Mouse (Mus musculus) embryo, embryonic 10.5 days (tissue): Measurements from ENCODE around the gene Lrrc61.
"Not testable (repeated sequence)": the region's sequence is repeated elsewhere in the genome, so short reads cannot be mapped to it uniquely, and the experiment has no call there.

Experiments
- DNase-seq: peaks from one replicate; pipeline ENCODE4 v3.0.0-alpha.2; 2015; ENCODE audit warnings: low spot score

Lrrc61 gene

DNA sequence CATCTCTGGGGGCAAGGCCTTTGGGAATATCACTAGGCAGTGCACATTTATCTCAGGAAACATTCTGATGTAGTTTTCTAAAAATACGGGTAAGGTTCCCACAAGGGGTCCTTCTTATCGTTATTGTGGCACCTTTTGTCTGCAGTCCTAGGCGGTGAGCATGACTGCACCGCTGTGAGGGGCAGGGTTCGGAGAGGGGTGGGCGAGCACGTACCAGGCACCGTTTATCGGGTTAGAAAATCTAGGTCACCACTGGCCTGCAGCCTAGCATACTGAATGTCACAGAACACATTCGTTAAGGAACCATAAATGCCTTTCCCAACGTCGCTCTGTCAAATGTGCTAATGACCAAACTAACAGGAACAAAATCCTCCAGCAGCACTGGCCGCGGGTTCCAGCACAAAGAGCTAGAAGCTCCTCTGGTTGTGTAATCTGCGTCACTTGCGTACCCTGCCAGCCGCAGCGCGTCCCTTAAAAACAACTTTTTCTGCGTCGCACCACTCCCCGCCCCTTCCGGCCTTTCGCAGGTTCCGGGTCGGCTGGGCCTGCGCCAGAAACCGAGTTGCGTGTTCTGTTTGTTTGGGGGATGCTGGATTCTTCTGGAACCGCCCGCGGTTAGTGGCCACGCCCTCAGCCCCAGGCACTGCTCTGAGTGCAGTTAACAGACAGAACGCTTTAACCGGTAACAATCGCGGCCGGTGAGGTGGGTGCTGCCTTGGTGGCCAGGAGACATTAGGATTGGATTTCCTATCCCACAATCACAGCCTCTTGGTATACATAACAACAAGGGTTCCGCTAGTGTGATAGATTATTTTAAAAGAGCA is at the start of gene Lrrc61:
Gene Lrrc61, plus strand, starts transcription at position 517 of the 824 bp plus-strand sequence.
- peak; percentile 95 for DNase-seq

DNA sequence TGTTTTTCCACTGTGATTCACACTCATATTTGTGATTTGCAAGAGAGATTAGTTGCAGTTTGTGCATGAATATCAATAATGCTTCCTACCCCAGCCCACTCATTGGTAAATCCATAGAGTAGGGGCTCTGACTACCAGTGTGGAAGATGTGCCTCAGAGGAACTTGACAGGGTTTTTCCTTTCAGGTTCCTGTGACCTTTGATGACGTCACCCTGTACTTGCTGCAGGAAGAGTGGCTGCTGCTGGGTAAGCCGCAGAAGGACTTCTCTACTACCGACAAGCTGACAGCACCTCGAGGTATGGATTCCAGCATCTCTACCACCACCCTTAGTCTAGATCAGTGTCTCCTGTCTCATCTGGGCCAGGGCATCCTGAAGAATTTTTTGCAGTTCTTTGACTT is 46.5 kb upstream of the Lrrc61 start:
- no peak for DNase-seq

DNA sequence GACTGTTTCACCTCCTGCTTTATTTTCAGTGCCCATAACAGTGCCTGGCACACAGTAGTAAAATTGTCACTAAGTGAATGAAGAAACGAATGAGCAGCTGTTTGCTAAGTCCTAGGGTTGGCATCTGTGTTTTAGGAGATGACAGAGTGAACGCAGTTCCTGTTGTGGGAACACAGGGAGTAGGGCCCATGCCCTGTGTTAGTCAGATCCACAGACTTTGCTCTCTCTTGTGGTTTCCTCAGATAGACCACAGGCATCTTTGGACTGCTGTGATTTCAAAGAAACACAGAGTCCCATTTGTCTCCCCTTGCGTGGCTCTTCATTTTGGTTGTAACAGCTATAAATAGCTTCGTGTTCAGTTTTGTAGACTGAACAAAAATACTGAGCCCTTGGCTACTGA is 44.2 kb upstream of the Lrrc61 start:
- DNase-seq = no peak

DNA sequence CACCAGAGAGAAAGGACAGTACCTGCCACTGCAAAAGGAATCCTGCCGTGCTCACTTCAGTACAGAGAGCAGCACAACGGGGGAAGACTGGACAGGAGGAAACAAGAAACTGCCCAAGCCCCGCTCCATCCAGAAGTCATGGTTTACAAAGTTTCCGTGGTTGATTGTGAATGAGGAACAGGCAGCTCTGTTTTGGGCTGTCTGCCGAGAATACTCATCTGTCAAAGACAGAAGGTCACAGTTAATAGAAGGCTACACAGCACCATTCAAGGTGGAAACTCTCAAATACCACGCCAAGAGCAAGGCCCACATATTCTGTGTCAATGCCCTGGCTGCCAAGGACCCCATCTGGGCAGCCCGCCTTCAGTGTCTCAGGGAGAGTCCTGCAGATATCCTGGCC is 42.7 kb upstream of the Lrrc61 start:
- DNase-seq = no peak

DNA sequence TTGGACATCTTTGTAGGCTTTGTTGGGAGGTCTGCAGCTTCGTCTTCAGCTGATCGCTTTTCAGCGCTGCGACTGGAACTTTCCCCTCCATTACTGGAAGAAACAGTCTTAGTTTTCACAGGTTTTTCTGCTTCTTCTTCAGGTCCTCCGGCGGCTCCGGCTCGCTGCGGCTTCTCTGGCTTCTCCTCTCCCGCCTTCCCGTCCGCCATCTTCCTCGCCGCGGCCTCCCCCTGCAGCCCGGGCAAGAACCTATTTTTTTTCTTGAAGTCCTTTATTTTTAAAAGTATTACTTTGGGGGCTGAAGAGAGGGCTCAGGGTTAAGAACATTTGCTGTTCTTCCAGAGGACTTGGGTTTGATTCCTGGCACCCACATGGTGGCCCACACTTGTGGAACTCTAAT is 29.7 kb upstream of the Lrrc61 start:
- DNase-seq = not testable (repeated sequence)

DNA sequence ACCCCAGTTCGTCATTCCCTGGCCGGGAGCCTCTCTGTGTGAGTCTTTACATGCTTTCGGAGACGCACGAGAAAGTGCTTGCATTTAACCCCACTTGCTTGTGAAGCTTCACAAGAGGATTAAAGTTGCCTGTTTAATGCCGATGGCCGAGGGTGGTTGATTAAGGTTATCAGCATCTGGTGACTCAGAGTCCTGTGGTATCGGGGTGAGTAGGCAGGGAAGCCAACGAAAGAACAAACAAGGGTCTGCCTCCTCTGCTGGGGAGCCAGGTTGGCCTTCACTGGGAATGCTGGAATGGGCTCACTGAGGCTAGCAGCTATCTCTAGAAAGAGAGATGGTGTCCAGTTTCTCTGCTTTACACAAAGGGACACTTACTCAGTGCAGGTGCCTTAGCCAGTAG is 26.7 kb upstream of the Lrrc61 start:
- DNase-seq = no peak

DNA sequence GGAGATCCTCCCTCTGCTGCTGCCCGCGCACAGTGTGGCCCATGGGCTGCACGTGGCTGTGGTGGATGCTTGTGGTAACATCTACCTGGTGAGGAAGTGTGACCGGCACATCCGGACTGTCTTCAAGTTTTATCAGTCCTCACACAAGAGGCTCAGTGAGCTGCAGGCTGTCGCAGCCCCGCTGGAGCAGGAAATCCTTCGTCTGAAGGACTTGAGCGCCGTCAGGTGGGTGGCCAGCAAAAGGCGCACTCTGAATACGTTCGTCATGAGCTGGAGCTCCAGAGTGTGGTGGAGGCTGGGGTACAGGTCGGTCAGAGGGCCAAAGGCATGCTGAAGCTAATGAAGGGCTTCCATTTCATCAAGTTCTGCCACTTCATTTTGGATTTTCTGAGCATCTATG is 25.3 kb upstream of the Lrrc61 start:
- no peak for DNase-seq

DNA sequence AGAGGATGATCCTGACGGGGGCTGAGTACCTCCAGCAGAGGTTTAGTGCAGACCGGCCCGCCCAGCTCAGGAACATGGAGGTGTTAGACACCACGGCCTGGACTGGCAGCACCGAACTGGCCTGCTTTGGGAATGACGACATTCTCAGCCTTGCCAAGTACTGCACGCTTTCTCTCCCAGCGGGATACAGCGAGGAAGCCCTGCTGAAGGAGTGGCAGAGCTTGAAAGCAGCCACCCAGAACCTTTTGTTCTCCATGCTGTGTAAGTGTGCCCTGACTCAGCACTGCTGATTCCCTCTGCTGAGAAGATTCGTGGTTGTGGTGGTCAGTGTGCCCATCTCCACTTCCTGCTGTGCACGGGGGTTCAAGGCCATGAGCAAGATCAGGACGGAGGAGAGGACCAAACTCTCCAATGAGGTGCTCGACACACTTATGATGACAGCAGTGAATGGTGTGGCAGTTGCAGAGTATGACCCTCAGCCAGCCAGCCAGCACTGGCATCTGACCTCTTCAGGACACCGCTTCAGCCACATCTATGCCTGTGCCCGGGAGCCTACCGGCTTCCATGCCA is 24.6 kb upstream of the Lrrc61 start:
- no peak for DNase-seq

DNA sequence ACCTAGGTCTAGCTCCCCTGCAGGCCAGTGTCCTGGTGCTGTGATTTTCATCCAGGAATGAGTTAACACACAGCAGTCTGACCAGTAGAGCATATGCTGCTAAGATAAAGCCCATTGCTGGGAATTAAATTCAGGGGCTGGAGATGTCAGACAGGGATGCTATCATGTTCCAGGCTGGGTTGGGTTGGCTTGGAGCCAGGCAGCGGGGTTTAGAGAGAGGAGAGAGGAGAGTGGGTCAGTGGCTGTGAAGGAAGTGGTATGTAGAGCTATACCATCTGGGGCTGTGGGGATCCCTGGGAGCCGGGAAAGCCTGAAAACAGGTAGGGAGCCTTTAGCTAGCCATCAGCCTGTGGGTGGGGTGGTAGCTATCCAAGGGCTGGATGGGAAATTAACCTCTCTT is 23.7 kb upstream of the Lrrc61 start:
- DNase-seq = no peak

DNA sequence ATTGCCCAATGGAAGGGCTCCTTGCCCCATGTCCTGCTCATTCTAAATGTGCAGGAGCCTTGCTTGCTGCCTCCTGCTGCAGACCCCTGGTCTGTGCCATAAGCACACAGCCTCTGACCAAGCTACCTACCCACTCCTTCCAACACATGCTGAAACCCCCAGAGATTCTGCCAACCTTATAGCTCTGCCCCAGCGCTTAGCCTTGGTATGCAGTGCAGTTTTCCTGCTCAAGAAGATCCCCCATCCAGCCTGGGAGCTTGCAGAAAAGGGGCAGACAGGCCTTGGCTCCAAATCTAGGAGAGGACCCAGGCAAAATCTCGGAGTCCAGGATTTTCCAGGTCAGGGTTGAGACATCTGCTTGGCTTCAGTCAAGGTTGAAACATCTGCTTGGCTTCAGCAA is 21.1 kb upstream of the Lrrc61 start:
- no peak for DNase-seq

DNA sequence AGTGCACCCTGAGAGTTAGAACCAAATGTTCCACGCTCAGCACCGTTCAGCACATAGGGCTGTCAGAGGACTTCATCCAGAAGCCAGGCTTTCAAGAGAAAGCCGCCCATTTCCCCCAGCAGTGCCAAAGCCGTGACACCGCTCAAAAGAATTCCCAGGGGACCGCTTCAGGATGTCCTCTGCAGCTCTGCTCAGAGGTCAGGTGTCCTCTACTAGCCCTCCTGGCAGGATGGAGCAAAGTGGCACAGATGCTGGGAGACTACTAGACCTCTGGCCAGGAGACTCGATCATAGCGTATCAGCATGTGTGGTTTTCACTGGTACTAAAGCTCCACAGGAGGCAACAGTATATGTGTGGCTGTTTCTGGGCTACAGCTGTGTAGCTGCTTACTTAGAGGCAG is 19.7 kb upstream of the Lrrc61 start:
- DNase-seq = no peak

DNA sequence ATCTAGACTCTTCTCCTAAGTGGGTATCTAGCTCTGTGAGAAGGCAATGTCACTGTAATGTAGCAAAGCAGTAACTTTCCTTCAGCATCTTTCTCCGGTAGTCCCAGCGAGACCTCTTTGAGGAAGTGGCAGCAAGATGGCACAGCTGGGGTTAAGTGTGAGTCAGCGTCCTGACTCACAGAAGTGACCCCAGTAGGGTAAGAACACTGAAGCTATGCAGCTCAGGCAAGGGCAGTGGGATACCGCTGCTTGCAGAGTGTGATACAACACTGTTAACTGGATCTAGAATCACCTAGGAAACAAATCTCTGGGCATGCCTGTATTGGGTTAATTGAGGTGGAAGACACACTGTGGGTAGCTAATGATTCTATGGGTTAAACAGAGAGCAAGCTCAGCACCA is 18.5 kb upstream of the Lrrc61 start:
- DNase-seq = no peak

DNA sequence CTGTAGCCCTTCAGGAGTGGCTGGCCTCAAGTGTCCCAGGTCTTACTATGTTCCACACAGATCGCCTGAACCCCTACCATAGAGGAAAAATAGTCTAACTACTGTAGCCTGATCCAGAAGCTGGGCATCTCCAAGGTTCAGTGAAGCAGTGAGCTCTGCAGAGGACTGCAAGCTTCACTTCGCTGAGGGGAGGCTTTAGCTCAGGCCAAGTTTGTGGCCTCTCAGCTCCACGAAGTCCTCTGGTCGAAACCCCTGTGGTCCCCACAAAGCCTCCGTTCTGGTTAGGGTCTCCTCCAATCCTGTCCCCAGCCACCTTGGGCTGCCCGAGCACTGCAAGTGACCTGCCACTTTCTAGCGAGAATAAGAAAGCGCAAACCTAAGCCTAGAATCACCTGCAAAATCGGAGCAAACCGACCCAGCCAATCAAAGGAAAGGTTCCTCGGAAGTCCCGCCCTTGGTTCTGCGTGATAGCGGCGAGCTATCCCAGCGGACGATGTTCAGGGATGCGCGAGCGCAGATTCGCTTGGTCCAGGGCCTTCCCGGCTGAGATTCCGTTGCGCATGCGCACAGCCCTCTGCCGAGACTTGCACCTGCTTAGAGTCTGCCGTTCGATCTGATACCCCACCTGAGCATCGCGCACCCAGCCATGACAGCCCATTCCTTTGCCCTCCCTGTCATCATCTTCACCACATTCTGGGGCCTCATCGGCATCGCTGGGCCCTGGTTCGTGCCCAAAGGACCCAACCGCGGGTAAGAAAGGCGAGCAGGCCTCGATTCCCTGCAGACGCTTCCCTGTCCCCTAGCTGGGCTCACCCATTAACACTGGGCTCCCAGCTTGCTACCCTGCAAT is 17.3 kb upstream of the Lrrc61 start, which contains the start of gene Atp6v0e2:
Gene Atp6v0e2, plus strand, starts transcription at position 511 of the 850 bp plus-strand sequence.
- peak; percentile 94 for DNase-seq

DNA sequence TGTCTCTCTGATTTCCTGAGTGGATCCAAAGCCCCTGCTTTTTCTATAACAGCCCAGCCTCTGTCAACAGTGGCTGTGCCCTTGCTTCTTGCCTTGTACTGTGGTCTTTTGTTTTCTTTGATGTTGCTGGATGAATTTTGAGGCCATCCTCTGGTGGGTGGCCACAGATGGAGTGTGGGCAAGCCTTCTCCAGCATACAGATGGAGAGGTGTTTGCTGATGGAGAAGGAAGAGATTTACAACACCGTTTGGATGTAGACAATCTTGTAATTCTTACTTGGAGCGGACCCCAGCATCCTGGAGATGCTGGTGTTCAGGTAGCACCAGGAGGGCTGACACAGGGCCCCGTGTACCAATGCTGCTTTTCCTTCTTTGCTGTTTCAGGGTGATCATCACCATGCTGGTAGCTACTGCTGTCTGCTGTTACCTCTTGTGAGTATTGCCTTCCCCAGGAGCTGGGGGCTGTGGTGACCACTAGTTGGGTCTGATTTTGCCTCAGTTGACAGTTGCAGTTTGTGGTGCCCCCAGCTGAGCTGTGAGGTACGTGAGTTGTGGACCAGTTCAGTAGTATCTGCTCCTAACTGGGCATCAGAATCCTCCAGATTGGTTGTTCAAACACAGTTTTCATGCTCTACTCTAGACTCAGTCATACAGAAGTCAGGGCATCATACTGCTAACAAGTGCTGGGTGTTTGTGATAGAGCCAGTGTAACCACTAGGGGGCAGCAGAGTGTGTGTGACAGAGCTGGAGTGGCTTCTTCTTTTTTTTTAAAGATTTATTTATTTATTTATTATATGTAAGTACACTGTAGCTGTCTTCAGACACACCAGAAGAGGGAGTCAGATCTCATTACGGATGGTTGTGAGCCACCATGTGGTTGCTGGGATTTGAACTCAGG is 15.5 kb upstream of the Lrrc61 start:
- DNase-seq = peak; percentile 84

DNA sequence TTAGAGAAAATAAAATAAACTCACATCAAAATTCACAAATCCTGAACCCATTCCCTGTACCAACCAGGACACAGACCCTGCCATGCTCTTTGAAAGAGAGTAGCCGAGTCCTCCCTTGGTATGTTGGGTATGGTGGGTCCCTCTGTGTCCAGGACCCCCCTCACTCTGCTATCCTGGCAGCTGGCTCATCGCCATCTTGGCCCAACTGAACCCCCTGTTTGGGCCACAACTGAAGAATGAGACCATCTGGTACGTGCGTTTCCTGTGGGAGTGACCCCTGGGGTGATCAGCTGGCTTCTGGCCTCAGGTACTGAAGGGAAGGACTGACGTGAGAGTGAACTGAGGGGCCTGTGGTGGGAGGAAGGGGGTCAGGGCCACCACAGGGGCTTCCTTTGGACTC is 14.7 kb upstream of the Lrrc61 start:
- no peak for DNase-seq

DNA sequence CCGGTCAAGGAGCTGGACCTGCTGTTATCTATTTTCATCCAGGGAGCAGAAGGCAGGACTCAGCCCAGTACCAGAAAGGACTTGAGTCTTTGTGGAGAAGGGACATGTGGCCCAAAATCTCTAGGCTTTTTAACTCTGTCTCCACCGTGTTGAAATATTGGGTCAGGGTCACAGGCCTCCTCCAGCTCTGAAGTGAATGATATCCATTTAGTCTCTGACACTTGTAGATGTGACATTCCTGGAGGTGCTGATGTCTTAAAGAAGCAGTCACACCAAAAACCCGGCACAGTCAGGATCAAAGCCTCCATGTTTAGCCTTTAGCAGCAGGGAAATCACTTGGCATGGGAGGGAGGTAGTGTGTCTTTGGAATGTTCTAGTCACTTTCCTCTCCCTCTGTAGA is 13.9 kb upstream of the Lrrc61 start:
- DNase-seq = no peak

DNA sequence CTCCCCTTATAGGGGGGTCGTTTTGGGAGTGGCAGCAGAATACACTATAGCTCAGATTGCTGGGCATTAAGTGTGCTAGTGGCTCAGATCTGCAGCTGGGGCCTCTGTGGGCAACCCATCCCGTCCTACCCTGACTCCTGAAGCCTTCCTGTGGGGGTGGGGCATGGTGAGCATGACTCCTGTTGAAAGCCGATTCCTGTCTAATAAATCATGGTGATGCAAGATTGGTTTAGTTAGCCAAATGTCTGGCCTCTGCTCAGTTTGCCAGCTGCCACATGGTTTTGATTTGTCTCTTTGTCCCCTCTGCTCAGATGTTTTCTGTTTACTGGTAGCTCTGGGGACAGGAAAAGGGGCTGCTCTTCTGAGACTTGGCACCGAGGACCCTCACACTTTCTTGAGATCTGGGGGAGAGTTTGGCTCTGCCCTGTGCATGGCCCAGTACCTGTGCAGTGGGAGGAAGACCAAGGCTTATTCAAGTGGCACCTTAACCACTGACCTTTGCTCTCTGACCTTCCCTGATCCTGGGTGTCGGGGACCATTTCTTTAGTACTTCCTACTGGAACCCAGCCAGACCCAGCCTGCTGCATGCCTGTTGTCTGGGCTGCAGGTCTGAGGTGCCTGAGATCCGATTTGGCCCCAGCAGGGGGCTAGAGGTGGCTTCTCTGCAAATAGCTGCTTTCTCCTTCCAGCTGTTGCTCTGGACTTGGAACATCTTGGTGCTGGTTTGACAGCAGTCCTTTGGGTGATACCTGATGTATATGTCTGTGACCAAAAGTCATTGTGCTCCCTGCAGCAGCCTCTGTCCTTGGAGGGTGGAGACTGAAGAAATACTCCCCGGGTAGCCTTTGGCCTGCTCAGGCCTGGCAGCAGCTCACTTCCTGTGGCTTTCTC is 12.8 kb upstream of the Lrrc61 start:
- DNase-seq = peak; percentile 83

DNA sequence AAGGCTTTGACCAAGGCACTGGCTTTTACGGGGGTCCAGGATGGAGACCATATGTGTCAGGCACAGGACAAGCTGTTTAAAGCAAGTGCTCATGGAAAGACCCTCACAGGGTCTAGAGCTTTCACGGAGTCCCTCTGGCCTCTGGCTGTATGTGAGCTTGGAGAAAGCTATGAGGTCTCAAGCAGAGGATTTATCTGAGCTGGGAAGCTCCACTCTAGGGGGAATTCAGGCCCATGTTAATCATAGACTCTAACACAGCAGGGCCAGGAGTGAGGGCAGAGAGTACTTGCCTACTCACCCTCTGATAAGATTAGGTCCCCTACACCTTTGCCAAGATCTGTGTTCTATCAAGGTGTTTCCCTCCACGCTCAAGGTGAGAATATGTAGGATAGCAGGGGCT is 12.0 kb upstream of the Lrrc61 start:
- DNase-seq = no peak

DNA sequence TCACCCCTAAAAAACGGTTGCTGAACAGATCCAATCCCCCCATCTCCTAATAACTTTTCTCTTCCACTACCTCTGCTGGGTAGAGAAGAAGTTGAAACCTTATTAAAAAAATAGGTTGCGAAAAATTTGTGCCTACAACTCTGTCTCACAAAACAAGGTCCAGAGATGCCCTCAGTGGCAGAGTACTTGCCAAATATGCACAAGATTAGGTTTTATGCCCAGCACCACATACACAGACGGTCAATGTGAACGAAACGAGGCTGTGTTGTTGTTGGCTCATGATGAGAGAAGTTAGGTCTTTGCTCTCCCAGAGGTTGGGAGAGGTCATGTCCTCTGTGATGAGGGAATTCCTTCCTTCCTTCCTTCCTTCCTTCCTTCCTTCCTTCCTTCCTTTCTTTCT is 9.3 kb upstream of the Lrrc61 start:
- DNase-seq = no peak

DNA sequence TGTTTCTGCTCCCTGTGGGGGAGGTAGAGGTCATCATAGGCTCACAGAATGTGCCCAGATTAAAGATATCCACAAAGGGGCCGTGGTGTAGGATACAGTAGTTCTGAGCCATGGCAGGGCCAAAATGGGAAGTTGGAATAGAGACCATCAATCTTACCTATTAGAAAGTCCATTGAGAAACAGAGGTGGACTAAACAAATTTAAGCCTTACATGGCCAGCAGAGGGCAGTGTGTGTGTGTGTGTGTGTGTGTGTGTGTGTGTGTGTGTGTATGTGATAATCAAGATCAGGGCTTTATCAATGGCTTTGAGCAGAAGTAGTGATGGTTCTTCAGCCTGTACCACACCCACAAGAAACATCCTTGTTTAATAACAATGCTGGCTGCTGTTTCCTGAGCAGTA is 8.3 kb upstream of the Lrrc61 start:
- DNase-seq = peak; percentile 71

DNA sequence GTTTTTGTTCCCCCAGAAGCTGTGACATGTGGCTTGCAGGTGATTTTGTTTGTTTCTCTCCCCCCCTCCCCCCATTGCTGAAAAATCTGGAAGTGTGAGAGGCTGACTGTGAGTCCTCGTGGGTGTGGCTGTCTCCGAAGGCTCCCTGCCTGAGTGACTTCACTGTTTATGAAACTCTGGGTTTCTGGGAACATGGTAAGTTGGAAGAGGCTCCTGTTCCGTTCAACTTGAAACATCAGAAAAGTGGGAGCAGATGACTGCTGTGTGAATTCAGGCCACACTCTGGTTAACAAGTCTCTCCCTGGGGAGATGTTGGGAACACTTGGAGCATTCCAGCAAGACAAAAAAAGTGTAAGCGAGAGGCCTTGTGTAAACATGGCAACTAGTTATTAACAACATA is 7.7 kb upstream of the Lrrc61 start:
- no peak for DNase-seq
